Mouse (Mus musculus): ENCODE results near the gene Cltc.
"Not testable (repeated sequence)": the region's sequence is repeated elsewhere in the genome, so short reads cannot be mapped to it uniquely, and the experiment has no call there.

The Cltc gene

GRCm38 (mm10) chr11:86738956-86739355 lies 18.4 kb downstream of the Cltc start:
- no peak for DNase-seq (ENCODE audit: low spot score in 2 of 2)

- DNase-seq (ENCODE audit: low spot score in 2 of 2): not testable (repeated sequence)
These were observed 19.1 kb downstream of the Cltc start for GRCm38 (mm10) chr11:86738308-86738707.

DNA sequence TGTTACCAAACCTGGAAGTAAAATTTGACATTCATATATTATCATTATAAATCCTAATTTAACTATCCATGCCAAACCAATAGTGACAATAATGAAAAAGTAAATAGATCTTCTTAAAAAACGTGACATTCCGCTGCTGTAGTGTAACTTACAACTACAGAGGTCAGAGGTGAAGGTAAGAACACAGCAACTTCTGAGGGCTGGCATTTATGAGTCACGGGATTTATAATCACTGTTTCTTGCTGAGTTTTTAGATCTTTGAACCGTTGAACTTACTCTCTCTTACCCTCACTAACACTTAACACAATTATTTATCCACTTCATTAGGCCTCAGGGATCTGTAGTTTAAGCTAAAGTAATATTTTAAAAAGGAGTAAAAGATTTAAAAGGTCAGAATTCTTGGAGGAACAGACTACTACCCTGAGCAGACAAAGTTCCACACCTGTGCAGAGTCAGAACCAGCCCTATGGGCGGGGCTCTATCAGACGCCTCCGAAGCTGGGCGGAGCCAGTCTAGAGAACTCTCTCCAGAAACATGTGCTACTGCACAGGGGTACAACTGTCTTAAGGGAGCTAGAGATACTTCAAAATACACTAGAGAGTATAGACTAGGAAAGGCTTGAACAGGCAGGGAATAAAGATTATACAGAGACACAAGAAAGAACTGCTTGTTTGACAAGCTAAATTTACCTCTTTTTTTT lies 19.9 kb downstream of the Cltc start:
- DNase-seq (ENCODE audit: low spot score in 2 of 2): no peak

- no peak for DNase-seq (ENCODE audit: low spot score in 2 of 2)
These were observed 22.4 kb downstream of the Cltc start for GRCm38 (mm10) chr11:86734993-86735392.

- DNase-seq (ENCODE audit: low spot score in 2 of 2): no peak
These were observed 23.0 kb downstream of the Cltc start for GRCm38 (mm10) chr11:86734241-86734939.

- peak in 1 of 2 experiments; percentile 34 for DNase-seq (ENCODE audit: low spot score in 2 of 2)
These were observed 25.9 kb downstream of the Cltc start for GRCm38 (mm10) chr11:86731443-86731842.

- DNase-seq (ENCODE audit: low spot score in 2 of 2): no peak
These were observed 31.8 kb downstream of the Cltc start for GRCm38 (mm10) chr11:86725607-86726006.

DNA sequence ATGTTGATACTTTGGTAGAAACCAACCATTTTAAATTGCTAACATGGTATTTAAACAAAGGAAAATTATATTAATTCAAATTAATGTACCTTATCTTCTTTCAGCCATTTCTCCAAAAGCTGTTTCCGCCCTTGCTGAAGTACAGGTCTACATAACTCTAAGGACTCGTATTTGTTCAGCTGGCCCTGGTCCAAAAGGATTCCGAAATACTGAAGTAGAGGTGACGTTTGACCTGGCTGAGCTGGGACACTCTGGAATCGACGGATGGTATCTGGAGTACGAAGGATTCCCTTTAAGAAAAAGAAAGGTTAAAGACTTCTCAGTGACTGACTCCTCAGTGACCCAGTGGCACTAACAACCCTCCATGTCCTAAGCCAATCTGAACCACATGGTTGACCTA lies 32.4 kb downstream of the Cltc start:
- no peak for DNase-seq (ENCODE audit: low spot score in 2 of 2)

GRCm38 (mm10) chr11:86724004-86724403 lies 33.4 kb downstream of the Cltc start:
- DNase-seq (ENCODE audit: low spot score in 2 of 2): no peak

- DNase-seq (ENCODE audit: low spot score in 2 of 2): no peak
These were observed 38.0 kb downstream of the Cltc start for GRCm38 (mm10) chr11:86719390-86719789.

DNA sequence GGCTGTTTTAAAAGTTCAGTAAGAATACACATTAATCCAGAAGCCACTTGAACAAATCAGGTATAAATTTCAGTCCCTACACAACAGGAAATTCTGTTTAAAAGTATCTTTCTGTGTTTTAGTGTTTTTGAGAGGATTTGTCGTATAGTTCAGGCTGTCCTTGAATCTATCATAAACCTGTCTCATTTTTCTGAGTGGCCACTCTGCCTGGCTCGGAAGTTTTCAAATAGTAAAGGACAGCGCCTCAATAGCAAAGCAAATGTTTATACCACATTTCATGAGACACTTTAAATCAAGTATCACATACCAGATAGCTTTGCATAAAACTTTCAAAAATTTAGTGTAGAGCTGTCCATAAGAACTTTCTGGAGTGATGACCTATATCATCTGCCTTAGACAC lies 39.0 kb downstream of the Cltc start:
- no peak for DNase-seq (ENCODE audit: low spot score in 2 of 2)

DNA sequence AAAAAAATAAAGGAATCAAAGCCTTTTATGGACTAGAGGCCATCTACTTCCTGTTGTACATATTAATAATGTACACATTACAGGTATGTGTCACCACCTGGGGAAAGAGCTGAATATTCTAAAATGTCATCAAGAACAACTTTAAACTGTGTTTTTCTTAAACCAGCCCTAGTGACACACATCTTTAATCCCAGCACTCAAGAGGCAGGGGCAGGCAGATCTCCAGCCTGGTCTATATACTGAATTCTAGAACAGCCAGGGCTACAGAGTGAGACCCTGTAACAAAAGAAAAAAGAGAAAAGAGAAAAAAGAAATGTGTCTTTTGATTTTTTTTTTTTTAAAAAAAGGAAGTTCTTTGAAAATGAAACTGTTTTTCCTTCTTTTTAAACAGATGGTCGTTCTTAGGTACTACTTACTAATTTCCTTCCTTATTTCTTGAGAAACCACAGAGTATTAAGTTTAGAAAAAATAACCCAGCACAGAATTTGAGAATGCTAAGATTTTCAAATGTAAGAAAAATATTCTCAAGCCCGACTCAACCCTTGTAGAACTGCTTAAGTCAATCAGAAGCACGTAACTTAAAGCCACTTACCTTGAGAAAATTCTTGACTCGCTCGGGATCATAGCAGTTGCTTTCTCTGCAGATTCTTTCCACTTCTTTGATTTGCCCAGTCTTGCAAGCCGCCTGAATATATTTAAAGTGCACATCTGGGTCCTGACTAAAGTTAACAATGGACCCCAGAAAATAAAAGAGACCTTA lies 39.9 kb downstream of the Cltc start:
- no peak for DNase-seq (ENCODE audit: low spot score in 2 of 2)

DNA sequence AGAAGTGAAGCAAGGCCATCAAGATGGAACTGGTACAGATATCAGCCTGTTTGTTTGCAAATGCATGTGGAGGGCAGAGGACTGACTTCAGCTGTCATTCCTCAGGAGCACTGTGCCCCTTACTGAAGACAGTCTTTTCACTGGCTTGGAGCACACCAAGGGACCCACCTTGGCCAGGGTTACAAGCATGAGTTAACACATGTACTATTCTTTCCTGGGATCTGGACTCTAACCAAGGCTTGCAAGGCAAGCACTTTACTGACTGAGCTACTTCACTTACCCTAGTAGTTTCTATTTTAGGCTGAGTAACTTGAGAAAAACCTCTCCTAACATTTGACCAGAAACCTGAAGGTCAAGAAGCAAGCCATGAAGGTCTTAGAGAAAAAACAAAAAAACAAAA lies 42.8 kb downstream of the Cltc start:
- DNase-seq (ENCODE audit: low spot score in 2 of 2): no peak

GRCm38 (mm10) chr11:86701151-86701550 lies 56.2 kb downstream of the Cltc start:
- DNase-seq (ENCODE audit: low spot score in 2 of 2): no peak

DNA sequence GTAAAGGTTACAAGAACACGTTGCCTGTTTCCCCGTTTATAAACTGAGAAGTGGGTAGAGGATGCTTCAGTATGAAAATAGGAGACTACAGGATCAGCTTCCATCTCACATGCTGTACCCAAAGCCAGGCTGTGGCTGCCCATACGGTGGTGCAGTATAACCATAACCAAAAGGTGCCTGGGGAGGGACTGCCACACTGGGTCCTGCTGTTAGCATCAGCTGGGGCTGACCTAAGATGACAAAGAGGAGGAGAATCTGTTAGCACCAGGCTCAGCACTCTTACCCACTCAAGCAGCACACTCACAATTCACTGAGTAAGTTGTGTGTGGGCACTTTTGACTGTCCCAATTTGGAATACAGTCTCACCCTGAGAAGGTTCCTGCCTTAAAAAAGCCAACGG lies 61.9 kb downstream of the Cltc start:
- DNase-seq (ENCODE audit: low spot score in 2 of 2): no peak

- DNase-seq (ENCODE audit: low spot score in 2 of 2): no peak
These were observed 64.8 kb downstream of the Cltc start for GRCm38 (mm10) chr11:86692546-86692945.

- no peak for DNase-seq (ENCODE audit: low spot score in 2 of 2)
These were observed 65.4 kb downstream of the Cltc start for GRCm38 (mm10) chr11:86691956-86692355.

DNA sequence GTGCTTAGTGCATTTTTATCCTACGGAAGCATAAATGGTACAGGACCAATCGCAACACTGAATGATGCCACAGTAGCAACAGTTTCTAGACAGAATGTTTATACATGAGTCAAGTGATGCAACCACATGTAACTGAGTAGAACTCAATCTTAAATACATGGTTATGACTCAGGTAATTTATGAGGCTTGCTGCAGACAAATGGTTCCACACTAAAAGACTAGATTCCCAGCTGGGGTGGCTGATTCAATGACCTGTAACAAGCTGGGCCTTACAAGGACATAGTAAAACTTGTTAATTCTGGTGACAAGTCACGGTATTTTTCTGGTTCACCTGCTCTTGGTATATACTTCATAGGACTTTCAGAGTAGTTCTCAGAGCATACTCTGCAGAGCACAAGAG lies 65.9 kb downstream of the Cltc start:
- no peak for DNase-seq (ENCODE audit: low spot score in 2 of 2)

- DNase-seq (ENCODE audit: low spot score in 2 of 2): no peak
These were observed 67.0 kb downstream of the Cltc start for GRCm38 (mm10) chr11:86690383-86690782.

DNA sequence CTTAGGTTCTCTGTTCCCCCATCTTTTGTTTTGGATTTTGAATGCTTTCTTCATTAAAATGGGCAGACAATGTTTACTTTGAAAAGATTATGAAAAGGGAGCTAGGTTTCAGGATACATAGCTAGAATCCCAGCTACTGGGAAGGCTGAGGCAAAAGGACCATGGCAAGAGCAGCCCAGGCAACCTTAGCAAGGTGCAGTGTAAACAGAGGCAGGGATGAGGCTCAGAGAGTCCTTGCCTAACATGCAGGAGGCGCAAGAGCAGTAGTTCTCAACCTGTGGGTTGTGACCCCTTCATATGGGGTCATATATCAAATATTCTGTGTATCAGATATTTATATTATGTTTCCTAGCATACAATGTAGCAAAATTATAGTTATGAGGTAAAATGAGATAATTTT lies 72.0 kb downstream of the Cltc start:
- no peak for DNase-seq (ENCODE audit: low spot score in 2 of 2)

- DNase-seq (ENCODE audit: low spot score in 2 of 2): no peak
These were observed 73.0 kb downstream of the Cltc start for GRCm38 (mm10) chr11:86684126-86685012.

Measured in right cerebral cortex, postnatal 10 days (tissue).